Mouse (Mus musculus) E14TG2a.4 (cell line): ENCODE measurements around the gene Cldn22.

Experiments
- CTCF ChIP-seq: conservative IDR thresholded peaks from 2 replicates; pipeline ENCODE4 v1.5.1; 2014; ENCODE audit warnings: low read length
- NANOG ChIP-seq: IDR thresholded peaks from 2 replicates; pipeline ENCODE4 v1.6.1; 2014; ENCODE audit warnings: borderline replicate concordance, low read length, mixed read lengths
- POU5F1 ChIP-seq: IDR thresholded peaks from 2 replicates; pipeline ENCODE4 v1.6.1; 2014; ENCODE audit warnings: low read length, borderline replicate concordance

- TF ChIP-seq CTCF, result no peak
- no peak for TF ChIP-seq NANOG
- TF ChIP-seq POU5F1, result no peak
These were observed 44.7 kb upstream of the Cldn22 start for GRCm38 (mm10) chr8:47779589-47779988.
